Mouse (Mus musculus) limb, embryonic 15.5 days (tissue): ENCODE results near the gene Cblb. TPM values are rescaled to one million over a fixed set of nuclear protein-coding genes. Genes with fewer than 3 reads are reported as not detected.

ENCODE experiments used
- ATAC-seq: fragments of 200-750 bp; cut with Nextera tagmentation; 2 replicates; pipeline ENCODE4 v1.8.0; 2017; ENCODE audit warnings: low read depth, moderate TSS enrichment; ENCODE audit not compliant: insufficient number of reproducible peaks, low FRiP score, low TSS enrichment
- H3K27ac ChIP-seq: fragments of 300-500 bp; sonication (generic); 2 replicates; pipeline ENCODE4 v1.5.1; 2015; ENCODE audit warnings: moderate library complexity, mild to moderate bottlenecking, inconsistent platforms
- H3K27me3 ChIP-seq: fragments of 300-500 bp; sonication (generic); 2 replicates; pipeline ENCODE4 v1.6.1; 2015; ENCODE audit warnings: inconsistent platforms
- H3K36me3 ChIP-seq: fragments of 300-500 bp; sonication (generic); 2 replicates; pipeline ENCODE4 v1.6.1; 2015; ENCODE audit warnings: inconsistent platforms
- H3K4me1 ChIP-seq: fragments of 300-500 bp; sonication (generic); 2 replicates; pipeline ENCODE4 v1.6.1; 2015; ENCODE audit warnings: inconsistent platforms
- H3K4me2 ChIP-seq: fragments of 300-500 bp; sonication (generic); 2 replicates; pipeline ENCODE4 v1.6.1; 2015; ENCODE audit warnings: mild to moderate bottlenecking, inconsistent platforms
- H3K4me3 ChIP-seq: fragments of 300-500 bp; sonication (generic); 2 replicates; pipeline ENCODE4 v1.5.1; 2015; ENCODE audit warnings: mild to moderate bottlenecking, inconsistent platforms
- H3K9ac ChIP-seq: fragments of 300-500 bp; sonication (generic); 2 replicates; pipeline ENCODE4 v1.6.1; 2015; ENCODE audit warnings: inconsistent platforms
- H3K9me3 ChIP-seq: fragments of 300-500 bp; sonication (generic); 2 replicates; pipeline ENCODE4 v1.6.1; 2016; ENCODE audit warnings: inconsistent platforms
- WGBS: fragments of 180-500 bp; shearing (Covaris S2); methylation state at CpG from one replicate; pipeline ENCODE4 v1.1.7; 2015; 5-methylcytosine and 5-hydroxymethylcytosine counted together
- polyA plus RNA-seq: library from polyadenylated mRNA; unstranded; fragments of >200 nt; fragmentation: Nextera tagmentation; extraction: Ambion mirVana; gene quantifications from 2 replicates; pipeline ENCODE4 v1.2.1, GENCODE M21; 2015

The Cblb gene
- polyA plus RNA-seq, 1 experiment from 2014 or later = 15.2 TPM

DNA sequence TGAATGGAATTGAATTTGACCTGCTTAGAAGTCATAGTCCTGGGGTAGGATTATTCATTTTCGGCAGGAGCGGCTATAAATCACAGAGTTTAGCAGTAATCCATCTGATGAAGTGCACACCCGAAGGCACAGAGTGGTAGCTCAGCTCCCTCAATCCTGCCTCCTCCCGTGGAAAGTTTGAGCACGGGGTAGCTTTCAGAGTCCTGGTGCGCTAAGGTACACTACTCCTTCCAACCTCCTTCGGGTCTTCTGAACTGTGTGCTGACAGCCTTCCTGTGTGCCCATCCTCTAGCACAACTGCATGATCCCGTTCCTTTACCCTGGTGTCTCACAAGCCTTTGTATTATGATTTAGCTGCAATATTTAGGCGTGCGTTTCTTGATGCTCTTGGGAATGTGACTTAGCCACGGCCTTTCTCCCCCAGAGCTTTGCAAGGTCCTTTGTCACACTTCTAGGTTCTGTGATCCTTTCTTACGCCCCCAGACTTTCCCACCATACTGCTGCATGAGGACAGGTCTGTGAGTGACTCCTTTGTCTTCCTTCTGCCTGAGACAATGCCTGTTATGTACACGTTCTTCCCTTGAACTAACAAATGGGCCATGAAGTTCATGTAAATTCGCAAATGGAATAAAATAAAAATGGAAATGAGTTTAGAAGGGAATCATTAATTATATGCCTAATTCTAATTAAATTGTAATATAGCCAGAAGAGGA lies 11.8 kb downstream of the Cblb start:
- H3K9ac ChIP-seq = no peak overlapping the region
- H3K4me2 ChIP-seq = no peak overlapping the region
- H3K36me3 ChIP-seq = peaks cover 4% of the 10 kb centered on the region
- H3K27me3 ChIP-seq = no peaks in the 10 kb centered on the region
- ATAC-seq = no peak
- peaks cover 9% of the 10 kb centered on the region for H3K4me1 ChIP-seq
- H3K27ac ChIP-seq = peak overlapping the region; percentile 22; the same call in 1 of the 2 replicates
- H3K9me3 ChIP-seq = no peaks in the 10 kb centered on the region
- no peak overlapping the region for H3K4me3 ChIP-seq
- 59% methylated on average over 14 of the region's 14 CpGs for WGBS

DNA sequence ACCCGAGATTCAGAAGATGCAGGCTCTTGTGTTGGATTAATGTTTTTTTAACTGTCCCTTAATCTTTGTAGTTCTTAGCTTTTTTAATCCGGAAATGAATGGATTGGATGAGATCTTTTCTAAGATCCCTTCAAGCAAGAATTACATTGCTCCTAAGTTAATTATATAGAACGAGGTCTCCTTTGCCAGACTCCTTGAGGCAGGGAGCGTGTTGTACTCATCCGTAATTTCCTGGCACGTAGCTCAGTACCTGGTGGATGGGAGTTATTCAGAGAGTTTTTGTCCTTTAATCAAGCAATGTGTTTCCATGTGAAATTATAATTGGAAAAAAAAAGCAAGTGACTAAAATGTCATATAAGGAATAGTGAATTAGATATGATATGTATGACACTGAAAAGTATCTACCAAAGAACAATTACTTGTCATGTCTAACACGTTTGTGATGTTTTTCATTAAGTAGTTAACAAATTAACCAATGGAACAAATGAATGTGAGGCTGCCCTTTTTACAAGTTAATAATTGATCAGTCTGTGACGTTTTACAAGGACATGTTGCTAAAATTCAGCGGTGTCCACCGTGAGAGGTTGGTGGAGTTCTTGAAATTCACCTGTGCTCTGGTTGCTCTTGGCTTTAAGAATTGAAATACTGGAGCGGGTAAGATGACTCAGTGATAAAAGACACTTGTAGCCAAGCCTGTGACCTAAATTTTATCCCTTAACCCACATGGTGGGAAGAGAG lies 12.5 kb downstream of the Cblb start:
- 67% methylated on average over 11 of the region's 11 CpGs for WGBS
- H3K4me2 ChIP-seq = no peak overlapping the region
- H3K4me3 ChIP-seq = no peak overlapping the region
- peaks cover 9% of the 10 kb centered on the region for H3K4me1 ChIP-seq
- no peaks in the 10 kb centered on the region for H3K27me3 ChIP-seq
- H3K36me3 ChIP-seq = peaks cover 12% of the 10 kb centered on the region
- H3K9me3 ChIP-seq = no peaks in the 10 kb centered on the region
- no peak overlapping the region for H3K9ac ChIP-seq
- ATAC-seq = no peak
- no peak overlapping the region for H3K27ac ChIP-seq

DNA sequence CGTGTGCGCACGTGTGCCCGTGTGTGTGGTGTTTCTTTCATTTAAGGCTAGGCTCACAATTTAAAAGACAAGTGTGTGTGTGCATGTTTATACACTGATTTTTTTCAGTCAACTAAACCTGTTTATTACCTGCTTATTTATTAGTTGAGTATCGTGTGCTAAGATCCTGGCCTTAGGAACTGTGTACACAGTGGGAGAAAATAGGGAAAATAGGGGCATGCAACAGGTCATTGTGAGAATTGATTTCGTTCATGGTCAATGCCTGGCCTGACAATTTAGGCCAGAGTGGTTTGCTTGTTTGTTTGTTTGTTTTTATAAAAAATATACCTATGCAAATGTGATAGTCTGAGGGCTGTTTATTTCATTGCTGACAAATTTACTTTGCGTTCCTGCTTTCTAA lies 13.5 kb downstream of the Cblb start:
- Histone ChIP-seq H3K27me3 (no peaks in the 10 kb centered on the region), H3K9ac (no peak overlapping the region), H3K27ac (no peak overlapping the region), H3K4me2 (no peak overlapping the region), H3K4me1 (peaks cover 9% of the 10 kb centered on the region), H3K36me3 (peaks cover 19% of the 10 kb centered on the region), H3K9me3 (no peaks in the 10 kb centered on the region), H3K4me3 (no peak overlapping the region)
- WGBS = 88% methylated on average over 7 of the region's 7 CpGs
- ATAC-seq = no peak

DNA sequence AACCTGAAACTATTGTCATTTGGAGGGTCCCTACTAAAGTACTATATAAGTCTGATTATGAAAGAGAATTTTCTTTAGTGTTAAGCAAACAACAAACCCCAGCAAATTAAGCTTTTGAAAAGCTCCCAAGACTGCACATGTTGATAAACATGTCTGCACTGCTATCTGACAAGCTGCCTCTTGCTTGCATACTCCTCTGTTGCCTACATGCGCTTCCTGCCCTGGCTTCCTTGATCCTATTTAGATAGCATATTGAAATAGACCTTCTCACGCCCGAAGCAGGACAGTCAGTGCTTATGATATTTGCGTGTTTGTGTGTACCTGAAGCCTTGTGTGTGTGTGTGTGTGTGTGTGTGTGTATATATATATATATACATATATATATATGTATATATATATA lies 14.0 kb downstream of the Cblb start:
- H3K4me3 ChIP-seq = no peak overlapping the region
- peaks cover 9% of the 10 kb centered on the region for H3K4me1 ChIP-seq
- peaks cover 19% of the 10 kb centered on the region for H3K36me3 ChIP-seq
- no peak overlapping the region for H3K4me2 ChIP-seq
- no peaks in the 10 kb centered on the region for H3K27me3 ChIP-seq
- no peak overlapping the region for H3K27ac ChIP-seq
- H3K9me3 ChIP-seq = no peaks in the 10 kb centered on the region
- ATAC-seq = no peak
- 75% methylated on average over 4 of the region's 4 CpGs for WGBS
- H3K9ac ChIP-seq = no peak overlapping the region

DNA sequence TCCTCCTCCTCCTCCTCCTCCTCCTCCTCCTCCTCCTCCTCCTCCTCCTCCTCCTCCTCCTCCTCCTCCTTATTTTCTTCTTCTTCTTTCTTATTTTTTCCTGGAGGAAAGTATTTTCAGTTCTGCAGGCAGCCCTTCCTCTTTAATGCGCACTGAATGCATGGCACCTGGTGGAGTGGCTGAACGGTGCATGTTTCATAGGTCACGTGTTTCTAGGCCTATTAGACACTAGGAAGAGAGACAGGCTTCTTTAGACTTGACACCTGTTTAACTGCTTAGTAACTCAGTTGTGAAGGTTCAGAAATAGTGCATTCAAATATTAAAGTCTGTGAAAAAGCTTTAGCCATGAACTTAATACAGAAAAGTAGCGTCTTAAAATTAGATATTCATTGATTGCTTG lies 15.4 kb downstream of the Cblb start:
- H3K27me3 ChIP-seq = no peaks in the 10 kb centered on the region
- no peak overlapping the region for H3K9ac ChIP-seq
- peaks cover 19% of the 10 kb centered on the region for H3K36me3 ChIP-seq
- peaks cover 5% of the 10 kb centered on the region for H3K4me1 ChIP-seq
- H3K27ac ChIP-seq = no peak overlapping the region
- no peak overlapping the region for H3K4me3 ChIP-seq
- no peak overlapping the region for H3K4me2 ChIP-seq
- no peaks in the 10 kb centered on the region for H3K9me3 ChIP-seq
- ATAC-seq = no peak
- 83% methylated on average over 4 of the region's 4 CpGs for WGBS

DNA sequence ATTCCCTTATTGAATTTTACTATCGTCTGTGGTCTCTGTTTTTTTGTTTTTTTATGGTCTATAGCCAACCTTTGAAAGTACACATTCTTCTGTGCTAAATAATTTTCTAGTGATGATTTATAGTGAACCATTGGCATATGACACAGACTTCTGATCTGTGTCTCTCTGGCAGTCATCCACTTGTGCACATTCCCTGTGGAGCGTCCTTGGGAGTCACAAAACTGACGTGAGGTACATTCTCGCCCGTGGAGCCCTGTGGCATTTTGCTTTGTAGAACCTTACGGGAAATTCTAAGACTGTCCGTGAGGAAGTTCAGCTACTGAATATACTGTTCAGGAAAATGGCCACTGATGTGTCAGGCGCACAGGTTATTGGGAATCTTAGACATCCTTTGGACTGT lies 20.1 kb downstream of the Cblb start:
- ATAC-seq = no peak
- 80% methylated on average over 8 of the region's 8 CpGs for WGBS
- Histone ChIP-seq H3K9ac (no peak overlapping the region), H3K4me1 (peaks cover 3% of the 10 kb centered on the region; the same call in 1 of the 2 replicates), H3K4me2 (no peak overlapping the region), H3K27me3 (no peaks in the 10 kb centered on the region), H3K9me3 (no peaks in the 10 kb centered on the region), H3K27ac (no peak overlapping the region), H3K4me3 (no peak overlapping the region), H3K36me3 (peaks cover 23% of the 10 kb centered on the region)

DNA sequence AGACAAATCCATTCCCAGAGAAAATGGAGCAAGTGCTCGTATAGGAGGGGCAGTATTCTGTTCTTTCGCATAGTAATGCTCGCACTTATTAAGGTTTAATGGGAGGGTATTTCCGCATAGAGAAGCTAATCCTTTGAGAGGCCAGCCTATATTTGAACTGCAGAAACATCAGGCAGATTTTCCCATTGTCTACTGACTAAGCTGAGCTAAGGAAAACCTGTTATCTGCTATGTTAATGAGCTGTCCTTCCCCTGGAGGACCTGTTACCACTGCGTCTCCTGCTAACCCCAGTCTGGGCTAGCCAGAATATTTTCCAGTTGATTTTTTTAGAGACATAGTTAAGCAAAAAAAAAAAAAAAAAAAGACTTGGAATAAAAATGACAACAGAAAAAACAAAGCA lies 21.7 kb downstream of the Cblb start:
- no peak overlapping the region for H3K4me2 ChIP-seq
- ATAC-seq = no peak
- H3K36me3 ChIP-seq = peaks cover 20% of the 10 kb centered on the region
- peaks cover 6% of the 10 kb centered on the region; the same call in 1 of the 2 replicates for H3K4me1 ChIP-seq
- no peak overlapping the region for H3K4me3 ChIP-seq
- no peak overlapping the region for H3K27ac ChIP-seq
- WGBS = 63% methylated on average over 5 of the region's 5 CpGs
- no peaks in the 10 kb centered on the region for H3K27me3 ChIP-seq
- H3K9me3 ChIP-seq = no peaks in the 10 kb centered on the region
- H3K9ac ChIP-seq = no peak overlapping the region

DNA sequence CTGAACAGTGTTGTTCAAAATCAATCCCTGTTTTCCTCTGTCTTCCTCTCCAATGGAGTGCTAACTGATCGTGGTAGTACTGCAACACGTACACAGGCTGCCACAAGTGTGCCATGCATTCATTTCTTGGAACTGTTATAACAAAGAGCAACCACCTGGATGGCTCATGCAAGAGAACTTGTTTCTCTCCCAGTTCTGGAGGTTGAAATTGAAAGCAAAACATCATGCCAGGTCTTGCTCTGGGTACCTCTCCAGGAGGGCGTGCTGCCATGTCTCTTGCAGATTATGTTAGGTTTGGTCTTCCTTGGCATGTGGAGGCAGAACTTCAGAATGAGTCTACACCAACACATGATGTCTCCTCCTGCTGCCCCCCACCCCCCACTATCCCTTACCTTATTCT lies 24.2 kb downstream of the Cblb start:
- H3K4me1 ChIP-seq = peaks cover 14% of the 10 kb centered on the region
- no peak overlapping the region for H3K9ac ChIP-seq
- H3K27ac ChIP-seq = no peak overlapping the region
- H3K4me3 ChIP-seq = no peak overlapping the region
- no peak for ATAC-seq
- H3K4me2 ChIP-seq = no peak overlapping the region
- H3K9me3 ChIP-seq = no peaks in the 10 kb centered on the region
- H3K27me3 ChIP-seq = no peaks in the 10 kb centered on the region
- 80% methylated on average over 3 of the region's 3 CpGs for WGBS
- 0 out of 2 replicates have a peak, but pooled peaks cover 4% of the 10 kb centered on the region for H3K36me3 ChIP-seq

GRCm38 (mm10) chr16:52056164-52056563 lies 25.1 kb downstream of the Cblb start:
- no peaks in the 10 kb centered on the region for H3K27me3 ChIP-seq
- ATAC-seq = no peak
- no peak overlapping the region for H3K4me3 ChIP-seq
- 45% methylated on average over 4 of the region's 4 CpGs for WGBS
- H3K36me3 ChIP-seq = 0 out of 2 replicates have a peak, but pooled peaks cover 4% of the 10 kb centered on the region
- H3K27ac ChIP-seq = no peak overlapping the region
- peaks cover 21% of the 10 kb centered on the region for H3K4me1 ChIP-seq
- no peak overlapping the region for H3K9ac ChIP-seq
- no peaks in the 10 kb centered on the region for H3K9me3 ChIP-seq
- no peak overlapping the region for H3K4me2 ChIP-seq

- ATAC-seq = no peak
- Histone ChIP-seq H3K4me3 (no peak overlapping the region), H3K36me3 (0 out of 2 replicates have a peak, but pooled peaks cover 4% of the 10 kb centered on the region), H3K4me2 (no peak overlapping the region), H3K27ac (no peak overlapping the region), H3K9me3 (no peaks in the 10 kb centered on the region), H3K9ac (no peak overlapping the region), H3K27me3 (no peaks in the 10 kb centered on the region), H3K4me1 (peaks cover 24% of the 10 kb centered on the region)
- 84% methylated on average over 2 of the region's 2 CpGs for WGBS
Observed at GRCm38 (mm10) chr16:52057335-52057734, 26.3 kb downstream of the Cblb start.

DNA sequence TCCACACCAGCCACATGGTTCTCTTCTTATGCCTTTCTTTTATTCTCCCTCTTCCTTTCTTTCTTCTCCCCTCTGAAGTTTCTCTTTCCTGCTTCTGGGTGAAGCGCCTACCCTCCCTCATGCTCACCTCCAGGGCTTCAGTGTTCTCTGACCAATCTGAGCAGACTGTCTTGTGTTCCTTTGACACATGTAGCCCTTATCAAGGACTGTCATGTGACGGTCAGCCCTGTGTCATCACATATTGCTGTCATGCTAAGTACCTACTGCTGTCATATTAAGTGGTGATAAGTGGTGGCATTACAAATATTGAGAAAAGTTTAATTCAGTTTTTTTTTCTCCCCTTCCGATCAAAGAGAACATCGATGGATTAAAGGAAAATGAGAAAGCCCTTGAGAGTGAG lies 28.5 kb downstream of the Cblb start:
- Histone ChIP-seq H3K4me2 (no peak overlapping the region), H3K9ac (no peak overlapping the region), H3K4me1 (peaks cover 28% of the 10 kb centered on the region), H3K9me3 (no peaks in the 10 kb centered on the region), H3K27me3 (no peaks in the 10 kb centered on the region), H3K36me3 (0 out of 2 replicates have a peak, but pooled peaks cover 4% of the 10 kb centered on the region), H3K4me3 (no peak overlapping the region), H3K27ac (no peak overlapping the region)
- ATAC-seq = no peak
- WGBS = 84% methylated on average over 4 of the region's 4 CpGs

- Histone ChIP-seq H3K9me3 (no peaks in the 10 kb centered on the region), H3K27ac (no peak overlapping the region; the same call in 1 of the 2 replicates), H3K4me2 (no peak overlapping the region), H3K36me3 (0 out of 2 replicates have a peak, but pooled peaks cover 2% of the 10 kb centered on the region), H3K27me3 (no peaks in the 10 kb centered on the region), H3K9ac (no peak overlapping the region), H3K4me1 (peaks cover 28% of the 10 kb centered on the region), H3K4me3 (no peak overlapping the region)
- ATAC-seq = no peak
- WGBS = 72% methylated on average over 17 of the region's 17 CpGs
Observed at GRCm38 (mm10) chr16:52060100-52060719, 29.2 kb downstream of the Cblb start.
